Mouse (Mus musculus) ES-E14 (cell line): ENCODE data around the gene Angptl4.

Experiments
- CHD2 ChIP-seq: IDR thresholded peaks from 2 replicates; pipeline ENCODE4 v1.6.1; 2014; ENCODE audit warnings: mild to moderate bottlenecking, low read depth, low read length, inconsistent platforms
- HCFC1 ChIP-seq: IDR thresholded peaks from 2 replicates; pipeline ENCODE4 v1.6.1; 2012; ENCODE audit warnings: low read length, inconsistent platforms, borderline replicate concordance; ENCODE audit not compliant: insufficient read depth
- MAFK ChIP-seq: IDR thresholded peaks from 2 replicates; pipeline ENCODE4 v1.6.1; 2014; ENCODE audit warnings: mild to moderate bottlenecking, low read depth, low read length, inconsistent platforms; ENCODE audit not compliant: insufficient read depth
- ZC3H11A ChIP-seq: IDR thresholded peaks from 2 replicates; pipeline ENCODE4 v1.6.1; 2012; ENCODE audit warnings: low read depth, mild to moderate bottlenecking, inconsistent platforms, low read length, borderline replicate concordance
- ZNF384 ChIP-seq: IDR thresholded peaks from 2 replicates; pipeline ENCODE4 v1.6.1; 2012; ENCODE audit warnings: low read depth, low read length, inconsistent platforms

DNA sequence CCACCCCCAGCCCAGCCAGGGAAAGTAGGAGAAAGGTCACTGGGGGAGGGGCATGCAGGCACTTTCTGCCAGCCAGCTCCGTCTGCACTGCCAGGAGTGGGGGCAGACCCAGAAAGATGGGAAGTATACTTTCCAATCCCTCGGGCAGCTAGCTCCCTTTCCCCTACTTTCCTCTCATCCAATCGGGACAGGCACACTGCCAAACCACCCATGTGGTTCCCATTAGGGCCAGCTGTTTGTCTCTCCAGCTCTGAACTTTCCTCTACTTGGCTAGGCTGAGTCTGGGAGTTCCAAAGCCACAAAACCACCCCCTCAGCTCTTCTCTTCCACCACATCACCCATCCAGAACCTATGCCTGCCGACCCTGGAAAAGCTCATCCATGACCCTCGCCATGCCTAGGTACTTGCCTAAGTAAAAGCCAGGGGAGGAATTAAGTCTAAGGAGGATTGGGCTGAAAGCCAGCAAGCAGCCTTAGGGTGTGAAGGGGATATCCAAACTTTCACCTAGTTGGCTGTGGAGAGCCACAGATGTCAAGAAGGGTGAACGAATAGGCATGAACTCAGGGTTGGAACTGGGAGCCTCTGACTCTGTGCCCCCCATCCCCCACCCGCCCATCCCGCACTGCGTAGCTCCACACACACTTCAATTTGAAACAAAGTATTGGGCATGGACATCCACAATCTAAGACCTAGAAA lies 2.2 kb downstream of the Angptl4 start:
- TF ChIP-seq ZNF384: no peak
- TF ChIP-seq CHD2: no peak
- no peak for TF ChIP-seq ZC3H11A
- TF ChIP-seq MAFK: no peak
- TF ChIP-seq HCFC1: no peak
